Mouse (Mus musculus) CH12.LX (cell line): ENCODE results near the gene Kcng4. TPM values are rescaled to one million over a fixed set of nuclear protein-coding genes. Genes with fewer than 3 reads are reported as not detected.

Experiments used
- DNase-seq: peaks from one replicate; pipeline ENCODE4 v3.0.0-alpha.2; 2013; ENCODE audit errors: extremely low read depth
- H3K27ac ChIP-seq: 2 replicates; pipeline ENCODE4 v1.5.1; 2012; ENCODE audit warnings: low read depth, mild to moderate bottlenecking, control low read depth, moderate library complexity; ENCODE audit not compliant: insufficient read depth
- H3K27me3 ChIP-seq: replicated peaks from 2 replicates; pipeline ENCODE3; 2012; ENCODE audit warnings: inconsistent platforms
- H3K36me3 ChIP-seq, 2 experiments: replicated peaks in 1 of 2; 2 replicates each; pipeline versions ENCODE3 to v1.6.1; 2012; ENCODE audit warnings: inconsistent platforms in 1 of 2, low read length in 1 of 2, mild to moderate bottlenecking in 1 of 2, mixed read lengths in 1 of 2, moderate library complexity in 1 of 2; ENCODE audit not compliant: control insufficient read depth in 1 of 2, insufficient read depth in 1 of 2
- H3K4me1 ChIP-seq, 2 experiments: 2 replicates each; pipeline ENCODE4 v1.6.1; 2012; ENCODE audit warnings: inconsistent platforms in 1 of 2, moderate library complexity in 1 of 2; ENCODE audit not compliant: insufficient read depth in 2 of 2, control insufficient read depth in 1 of 2
- H3K4me2 ChIP-seq: 2 replicates; pipeline ENCODE4 v1.6.1; 2012; ENCODE audit warnings: low read depth, mild to moderate bottlenecking, control low read depth; ENCODE audit not compliant: poor library complexity, insufficient read depth, severe bottlenecking
- H3K4me3 ChIP-seq, 3 experiments: fragments of 150-350 bp in 1 of 3; sonication (generic) in 1 of 3; replicated peaks in 1 of 3; 2 replicates each; pipeline versions ENCODE3 to v1.5.1; 2011 to 2012; ENCODE audit warnings: low read depth in 2 of 3, low read length in 2 of 3, mild to moderate bottlenecking in 2 of 3, moderate library complexity in 2 of 3, control low read depth in 1 of 3, improper control_type of control experiment in 1 of 3, inconsistent platforms in 1 of 3, mixed read lengths in 1 of 3; ENCODE audit not compliant: poor library complexity in 1 of 3
- H3K79me2 ChIP-seq: replicated peaks from 2 replicates; pipeline ENCODE4 v1.6.1; 2012; ENCODE audit warnings: mild to moderate bottlenecking, moderate library complexity; ENCODE audit not compliant: control insufficient read depth, poor library complexity, insufficient read depth, severe bottlenecking; ENCODE audit errors: extremely low read depth
- H3K9ac ChIP-seq: 2 replicates; pipeline ENCODE4 v1.6.1; 2012; ENCODE audit warnings: low read depth, mild to moderate bottlenecking, control low read depth, moderate library complexity; ENCODE audit not compliant: insufficient read depth
- H3K9me3 ChIP-seq: replicated peaks from 2 replicates; pipeline ENCODE3; 2012; ENCODE audit warnings: low read length, inconsistent platforms, mixed read lengths
- CHD1 ChIP-seq: IDR thresholded peaks from 2 replicates; pipeline ENCODE4 v1.6.1; 2012; ENCODE audit warnings: low read depth, low read length, improper control_type of control experiment, inconsistent platforms
- CHD2 ChIP-seq: IDR thresholded peaks from 2 replicates; pipeline ENCODE4 v1.6.1; 2011; ENCODE audit warnings: low read length, improper control_type of control experiment
- CTCF ChIP-seq, 2 experiments: IDR thresholded peaks in 1 of 2; conservative IDR thresholded peaks in 1 of 2; 2 replicates each; pipeline ENCODE4 v1.5.1; 2011 to 2012; ENCODE audit warnings: low read depth in 2 of 2, low read length in 2 of 2, improper control_type of control experiment in 1 of 2, inconsistent platforms in 1 of 2, mild to moderate bottlenecking in 1 of 2, moderate library complexity in 1 of 2
- ELF1 ChIP-seq: IDR thresholded peaks from 2 replicates; pipeline ENCODE4 v1.6.1; 2014; ENCODE audit warnings: low read depth, mild to moderate bottlenecking, inconsistent platforms, low read length, improper control_type of control experiment
- ETS1 ChIP-seq: conservative IDR thresholded peaks from 2 replicates; pipeline ENCODE4 v1.6.1; 2012; ENCODE audit warnings: low read depth, mild to moderate bottlenecking, inconsistent platforms, low read length, improper control_type of control experiment, moderate library complexity
- GABPA ChIP-seq: IDR thresholded peaks from 2 replicates; pipeline ENCODE4 v1.6.1; 2012; ENCODE audit warnings: low read depth, low read length, improper control_type of control experiment, inconsistent platforms; ENCODE audit not compliant: insufficient replicate concordance
- IRF4 ChIP-seq: IDR thresholded peaks from 2 replicates; pipeline ENCODE4 v1.6.1; 2014; ENCODE audit warnings: low read depth, mild to moderate bottlenecking, inconsistent platforms, low read length, improper control_type of control experiment
- JUN ChIP-seq: IDR thresholded peaks from 2 replicates; pipeline ENCODE4 v1.6.1; 2011; ENCODE audit warnings: low read depth, mild to moderate bottlenecking, low read length, improper control_type of control experiment, moderate library complexity; ENCODE audit not compliant: insufficient read depth
- JUND ChIP-seq: conservative IDR thresholded peaks from 2 replicates; pipeline ENCODE4 v1.6.1; 2011; ENCODE audit warnings: low read depth, low read length, improper control_type of control experiment
- KAT2A ChIP-seq: IDR thresholded peaks from 2 replicates; pipeline ENCODE4 v1.6.1; 2012; ENCODE audit warnings: low read length, improper control_type of control experiment, inconsistent platforms; ENCODE audit not compliant: insufficient replicate concordance
- MAX ChIP-seq: IDR thresholded peaks from 2 replicates; pipeline ENCODE4 v1.6.1; 2011; ENCODE audit warnings: low read length, improper control_type of control experiment
- MAZ ChIP-seq: IDR thresholded peaks from 2 replicates; pipeline ENCODE4 v1.6.1; 2012; ENCODE audit warnings: low read depth, mild to moderate bottlenecking, inconsistent platforms, low read length, improper control_type of control experiment, moderate library complexity
- MEF2A ChIP-seq: IDR thresholded peaks from 2 replicates; pipeline ENCODE4 v1.6.1; 2014; ENCODE audit warnings: low read depth, mild to moderate bottlenecking, inconsistent platforms, low read length, improper control_type of control experiment, borderline replicate concordance
- MYC ChIP-seq: IDR thresholded peaks from 2 replicates; pipeline ENCODE4 v1.6.1; 2011; ENCODE audit warnings: low read depth, mild to moderate bottlenecking, improper control_type of control experiment, low read length
- NELFE ChIP-seq: IDR thresholded peaks from 2 replicates; pipeline ENCODE4 v1.6.1; 2011; ENCODE audit warnings: low read depth, low read length, improper control_type of control experiment
- POLR2AphosphoS2 ChIP-seq: IDR thresholded peaks from 2 replicates; pipeline ENCODE4 v1.6.1; 2011; ENCODE audit warnings: low read depth, low read length, improper control_type of control experiment
- RCOR1 ChIP-seq: conservative IDR thresholded peaks from 2 replicates; pipeline ENCODE4 v1.6.1; 2012; ENCODE audit warnings: low read depth, mild to moderate bottlenecking, inconsistent platforms, low read length, improper control_type of control experiment
- SIN3A ChIP-seq: IDR thresholded peaks from 2 replicates; pipeline ENCODE4 v1.6.1; 2012; ENCODE audit warnings: low read length, improper control_type of control experiment, inconsistent platforms
- SMC3 ChIP-seq: IDR thresholded peaks from 2 replicates; pipeline ENCODE4 v1.6.1; 2011; ENCODE audit warnings: low read depth, low read length, improper control_type of control experiment
- TBP ChIP-seq: conservative IDR thresholded peaks from 2 replicates; pipeline ENCODE4 v1.6.1; 2011; ENCODE audit warnings: low read depth, low read length, improper control_type of control experiment
- TCF12 ChIP-seq: IDR thresholded peaks from 2 replicates; pipeline ENCODE4 v1.6.1; 2014; ENCODE audit warnings: low read depth, mild to moderate bottlenecking, inconsistent platforms, low read length, improper control_type of control experiment
- UBTF ChIP-seq: IDR thresholded peaks from 2 replicates; pipeline ENCODE4 v1.6.1; 2012; ENCODE audit warnings: low read depth, mild to moderate bottlenecking, inconsistent platforms, low read length, improper control_type of control experiment, moderate library complexity
- USF1 ChIP-seq: IDR thresholded peaks from 2 replicates; pipeline ENCODE4 v1.6.1; 2014; ENCODE audit warnings: low read depth, mild to moderate bottlenecking, inconsistent platforms, low read length, improper control_type of control experiment
- USF2 ChIP-seq: conservative IDR thresholded peaks from 2 replicates; pipeline ENCODE4 v1.6.1; 2011; ENCODE audit warnings: low read depth, low read length, improper control_type of control experiment
- ZC3H11A ChIP-seq: IDR thresholded peaks from 2 replicates; pipeline ENCODE4 v1.6.1; 2012; ENCODE audit warnings: low read depth, mild to moderate bottlenecking, inconsistent platforms, low read length, improper control_type of control experiment
- ZKSCAN1 ChIP-seq: IDR thresholded peaks from 2 replicates; pipeline ENCODE4 v1.6.1; 2012; ENCODE audit warnings: low read depth, inconsistent platforms, low read length, improper control_type of control experiment, borderline replicate concordance
- ZNF384 ChIP-seq: IDR thresholded peaks from 2 replicates; pipeline ENCODE4 v1.6.1; 2012; ENCODE audit warnings: low read depth, low read length, improper control_type of control experiment, inconsistent platforms
- dilution Hi-C: fragments of 300-500 bp; cut with MboI; formaldehyde crosslinking; loops from 2 replicates; pipeline ENCODE4 v1.14.3; 2020; ENCODE audit warnings: low sequenced_read_pairs; ENCODE audit not compliant: extremely low pct_unique_long_range_greater_than_20kb, extremely low pct_ligation_motif_present
- in situ Hi-C: fragments of 300-500 bp; cut with MboI; formaldehyde crosslinking; loops from 3 replicates; pipeline ENCODE4 v1.14.3; 2019; ENCODE audit warnings: low sequenced_read_pairs, low pct_ligation_motif_present, low pct_unique_long_range_greater_than_20kb, mixed read lengths
- polyA plus RNA-seq: library from polyadenylated mRNA; unstranded; fragments of >175 nt; gene quantifications from 2 replicates; pipeline ENCODE4 v1.2.1, GENCODE M21; 2012; ENCODE audit warnings: low read depth; ENCODE audit not compliant: insufficient read length
- total RNA-seq, 2 experiments: library from RNA; depleted of rRNA; stranded (reverse); fragments of 300-350 nt in 1 of 2; fragments of >200 nt in 1 of 2; gene quantifications; 2 replicates each; pipeline ENCODE4 v1.2.3; 2012 to 2014

The Kcng4 gene
- not detected in 2 replicates for total RNA-seq (2012; rRNA removed)
- not detected in 2 replicates for total RNA-seq (2014; rRNA removed)
- polyA plus RNA-seq, result not detected in 2 replicates

DNA sequence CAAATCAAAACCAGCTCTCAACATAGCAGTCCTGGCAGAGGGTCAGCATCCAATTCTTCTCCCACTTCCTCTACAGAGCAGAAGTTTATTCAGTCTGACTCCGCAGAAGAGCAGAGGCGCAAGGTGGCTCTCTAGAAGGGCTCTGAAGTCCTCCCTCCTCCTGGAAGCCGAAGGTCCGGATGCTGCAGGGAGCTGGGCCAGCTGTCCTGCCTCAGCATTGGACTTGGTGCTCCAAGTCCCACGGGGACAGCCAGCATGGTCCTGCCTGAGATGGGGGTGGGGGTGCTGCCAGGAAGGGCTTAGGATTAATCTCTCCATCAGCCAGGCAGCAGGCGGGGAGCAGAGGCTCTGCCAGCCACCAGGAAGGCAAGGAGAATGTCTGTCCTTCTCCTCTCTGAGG lies at the start of gene Kcng4:
Gene Kcng4 (minus strand): TSS at position 303 of the 400 bp plus-strand sequence.
- dilution Hi-C loops (no loop called here), in situ Hi-C loops (no loop called here)
- H3K4me3 ChIP-seq, result no peak within 1 kb of the TSS
- H3K4me1 ChIP-seq, result peaks cover 0 to 11% of the 10 kb centered on the region in 2 experiments; a peak in 3 of 4 replicates
- no peaks in the 10 kb centered on the region for H3K9me3 ChIP-seq
- no peak within 1 kb of the TSS for H3K27ac ChIP-seq
- no peak for TF ChIP-seq CHD2
- TF ChIP-seq IRF4, result no peak
- TF ChIP-seq RCOR1, result no peak
- no peak for TF ChIP-seq ELF1
- no peak for TF ChIP-seq USF2
- TF ChIP-seq SMC3, result no peak
- no peak for TF ChIP-seq ZKSCAN1
- no peak for TF ChIP-seq POLR2AphosphoS2
- TF ChIP-seq TBP, result no peak
- no peak for TF ChIP-seq MYC
- TF ChIP-seq JUN, result no peak
- no peak for TF ChIP-seq GABPA
- TF ChIP-seq CHD1, result no peak
- TF ChIP-seq SIN3A, result no peak
- no peak for TF ChIP-seq TCF12
- TF ChIP-seq MAX, result no peak
- TF ChIP-seq CTCF (conservative IDR thresholded peaks at IDR 0.05 in 1 of 2, IDR thresholded peaks at IDR 0.05 in 1 of 2; ENCODE audit: low read depth in 2 of 2, low read length in 2 of 2), result no peak
- TF ChIP-seq ETS1, result no peak
- TF ChIP-seq KAT2A, result no peak
- TF ChIP-seq MEF2A, result no peak
- TF ChIP-seq, all 38 proteins: peak for 0
- Histone ChIP-seq H3K36me3 (no peaks in the 10 kb centered on the region), H3K27me3 (peaks cover 89% of the 10 kb centered on the region), H3K79me2 (no peaks in the 10 kb centered on the region), H3K9ac (no peak within 1 kb of the TSS), H3K4me2 (no peak within 1 kb of the TSS; the same call in 1 of the 2 replicates)
- DNase-seq, result no peak

GRCm38 (mm10) chr8:119679184-119679583 lies 43.7 kb upstream of the Kcng4 start:
- H3K9ac ChIP-seq, result no peak overlapping the region
- H3K27ac ChIP-seq, result no peak overlapping the region
- peaks cover under 1% of the 10 kb centered on the region for H3K9me3 ChIP-seq
- no peak for TF ChIP-seq ZNF384
- TF ChIP-seq JUND, result no peak
- no peak for TF ChIP-seq SIN3A
- TF ChIP-seq MAZ, result no peak
- TF ChIP-seq MAX, result no peak
- no peak for TF ChIP-seq ZKSCAN1
- no peak for TF ChIP-seq CHD2
- TF ChIP-seq TBP, result no peak
- no peak for TF ChIP-seq UBTF
- TF ChIP-seq POLR2AphosphoS2, result no peak
- no peak for TF ChIP-seq NELFE
- TF ChIP-seq SMC3, result no peak
- no peak for TF ChIP-seq USF1
- TF ChIP-seq USF2, result no peak
- no peak for TF ChIP-seq ZC3H11A
- TF ChIP-seq CHD1, result no peak
- no peak for TF ChIP-seq KAT2A
- TF ChIP-seq CTCF (conservative IDR thresholded peaks at IDR 0.05 in 1 of 2, IDR thresholded peaks at IDR 0.05 in 1 of 2; ENCODE audit: low read depth in 2 of 2, low read length in 2 of 2), result no peak
- H3K36me3 ChIP-seq, result no peaks in the 10 kb centered on the region
- no peak overlapping the region for H3K4me3 ChIP-seq
- no peak overlapping the region for H3K4me2 ChIP-seq
- H3K79me2 ChIP-seq, result no peaks in the 10 kb centered on the region
- peaks cover 0 to 7% of the 10 kb centered on the region in 2 experiments; a peak in 1 of 4 replicates for H3K4me1 ChIP-seq
- DNase-seq, result no peak
- H3K27me3 ChIP-seq, result peaks cover 72% of the 10 kb centered on the region
- dilution Hi-C loops, result no loop called here
- in situ Hi-C loops, result no loop called here
